Mouse (Mus musculus): ENCODE data around the gene Cnnm4. TPM values are rescaled to one million over a fixed set of nuclear protein-coding genes. Genes with fewer than 3 reads are reported as not detected.
A peak's percentile ranks its signal among the peaks of the same experiment; 100 is the strongest.

Gene Cnnm4
- polyA plus RNA-seq, 1 experiment, result 15.3 TPM

DNA sequence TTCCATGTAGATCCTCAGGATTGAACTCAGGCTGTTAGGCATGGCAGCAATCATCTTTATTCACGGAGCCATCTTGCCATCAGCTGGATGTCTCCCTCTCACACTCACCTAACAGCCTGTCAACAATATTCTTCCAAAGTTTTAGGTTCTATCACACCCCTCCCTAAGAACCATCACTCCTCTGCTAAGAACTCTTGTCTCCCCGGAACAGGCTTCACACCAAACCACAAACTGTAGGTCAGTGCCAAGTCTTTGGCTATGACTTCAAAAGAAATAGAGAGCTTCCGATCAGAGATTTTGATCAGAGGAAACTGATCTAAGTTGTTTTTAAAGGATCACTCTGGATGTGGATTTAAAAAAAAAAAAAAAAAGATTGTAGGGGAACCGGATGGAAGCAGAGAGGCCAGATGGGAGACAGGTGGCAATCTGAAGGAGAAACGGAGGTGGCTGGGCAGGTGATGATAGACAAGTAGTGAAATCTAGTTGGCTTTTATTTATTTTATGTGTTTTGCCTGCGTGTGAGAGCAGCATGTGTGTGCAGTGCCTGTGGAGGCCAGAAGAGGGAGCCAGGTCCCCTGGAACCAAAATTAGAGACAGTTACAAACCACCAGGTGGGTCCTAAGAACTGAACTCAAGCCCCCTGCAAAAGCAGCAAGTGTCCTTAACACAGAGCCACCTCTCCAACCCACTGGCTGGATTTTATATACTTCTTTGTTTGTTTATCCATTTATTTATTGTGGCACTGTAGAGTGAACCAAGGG is 17.2 kb upstream of the Cnnm4 start:
- H3K4me3 ChIP-seq (ENCODE audit: control insufficient read depth, insufficient read depth, low read length), result no peak overlapping the region
- no peak for TF ChIP-seq POLR2A (IDR thresholded peaks at IDR 0.05; ENCODE audit: control insufficient read depth, extremely low read depth, insufficient read depth, low read length, poor library complexity)
- no peak overlapping the region for H3K27ac ChIP-seq (ENCODE audit: control insufficient read depth, insufficient read depth, low read length)
- 90% methylated on average over 6 of the region's 6 CpGs for WGBS
- peaks cover 8% of the 10 kb centered on the region for H3K4me1 ChIP-seq (replicated peaks; ENCODE audit: control insufficient read depth, insufficient read depth, low read length)
- no peak for DNase-seq
- H3K27me3 ChIP-seq (ENCODE audit: control insufficient read depth, insufficient read depth, low read length), result no peaks in the 10 kb centered on the region
- no peaks in the 10 kb centered on the region for H3K36me3 ChIP-seq (ENCODE audit: control insufficient read depth, insufficient read depth, low read length)

DNA sequence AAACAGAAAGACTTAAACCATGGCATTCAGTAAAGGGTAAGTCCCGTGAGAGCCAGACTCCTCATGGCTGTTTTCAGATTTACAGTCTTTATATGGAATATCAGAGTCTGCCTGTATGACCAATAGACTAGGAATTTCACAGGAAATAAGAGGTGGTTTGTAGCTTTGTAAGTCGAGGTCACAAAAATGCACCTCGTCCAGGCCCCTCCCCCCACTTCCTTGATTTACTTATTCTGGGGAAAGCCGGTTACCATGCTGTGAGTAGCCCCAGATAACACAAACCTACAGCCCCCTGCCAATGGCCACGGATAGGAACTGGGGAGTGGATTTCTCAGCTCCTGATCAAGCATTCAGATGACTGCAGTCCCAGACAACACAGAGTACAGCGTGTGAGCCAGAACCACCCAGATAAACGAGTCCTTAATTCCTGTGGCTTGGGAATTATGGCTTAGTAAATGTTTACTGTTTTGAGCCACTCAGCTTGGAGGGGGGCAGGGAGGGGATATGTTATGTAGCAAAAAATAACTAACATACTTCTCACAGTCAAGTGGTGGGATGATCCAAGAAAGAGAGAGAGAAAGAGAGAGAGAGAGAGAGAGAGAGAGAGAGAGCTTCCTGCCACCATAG is 13.9 kb upstream of the Cnnm4 start:
- Histone ChIP-seq H3K4me1 (replicated peaks; ENCODE audit: control insufficient read depth, insufficient read depth, low read length) (peaks cover 18% of the 10 kb centered on the region), H3K4me3 (ENCODE audit: control insufficient read depth, insufficient read depth, low read length) (no peak overlapping the region), H3K36me3 (ENCODE audit: control insufficient read depth, insufficient read depth, low read length) (no peaks in the 10 kb centered on the region), H3K27me3 (ENCODE audit: control insufficient read depth, insufficient read depth, low read length) (no peaks in the 10 kb centered on the region), H3K27ac (ENCODE audit: control insufficient read depth, insufficient read depth, low read length) (no peak overlapping the region)
- DNase-seq, result no peak
- TF ChIP-seq POLR2A (IDR thresholded peaks at IDR 0.05; ENCODE audit: control insufficient read depth, extremely low read depth, insufficient read depth, low read length, poor library complexity) (no peak), CTCF (IDR thresholded peaks at IDR 0.05; ENCODE audit: borderline replicate concordance, control insufficient read depth, extremely low read depth, insufficient read depth, low read length, poor library complexity) (no peak)
- WGBS, result 57% methylated on average over 7 of the region's 7 CpGs

DNA sequence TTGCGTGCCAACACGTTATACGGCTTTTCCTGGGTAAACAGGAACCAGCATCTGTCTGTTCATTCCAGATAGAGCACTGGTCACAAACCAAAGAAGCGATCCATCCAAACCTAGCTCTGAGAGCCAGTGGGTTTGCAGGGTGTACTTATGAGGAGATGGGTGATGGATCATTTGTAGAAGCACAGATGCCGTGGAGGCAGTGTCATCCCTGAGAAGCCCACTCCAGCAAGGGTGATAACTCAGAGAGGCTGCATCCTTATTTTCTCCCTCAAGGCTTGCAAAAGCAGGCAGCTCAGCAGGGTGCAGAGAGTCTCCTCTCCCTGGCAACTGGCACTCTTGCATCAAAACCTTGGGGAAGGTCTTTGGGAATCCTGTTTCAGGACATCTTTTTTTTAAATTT is 13.3 kb upstream of the Cnnm4 start:
- Histone ChIP-seq H3K4me3 (ENCODE audit: control insufficient read depth, insufficient read depth, low read length) (no peak overlapping the region), H3K27ac (ENCODE audit: control insufficient read depth, insufficient read depth, low read length) (no peak overlapping the region), H3K36me3 (ENCODE audit: control insufficient read depth, insufficient read depth, low read length) (no peaks in the 10 kb centered on the region), H3K27me3 (ENCODE audit: control insufficient read depth, insufficient read depth, low read length) (no peaks in the 10 kb centered on the region), H3K4me1 (replicated peaks; ENCODE audit: control insufficient read depth, insufficient read depth, low read length) (peaks cover 19% of the 10 kb centered on the region)
- 92% methylated on average over 5 of the region's 5 CpGs for WGBS
- no peak for DNase-seq
- TF ChIP-seq POLR2A (IDR thresholded peaks at IDR 0.05; ENCODE audit: control insufficient read depth, extremely low read depth, insufficient read depth, low read length, poor library complexity), result no peak
- no peak for TF ChIP-seq CTCF (IDR thresholded peaks at IDR 0.05; ENCODE audit: borderline replicate concordance, control insufficient read depth, extremely low read depth, insufficient read depth, low read length, poor library complexity)

DNA sequence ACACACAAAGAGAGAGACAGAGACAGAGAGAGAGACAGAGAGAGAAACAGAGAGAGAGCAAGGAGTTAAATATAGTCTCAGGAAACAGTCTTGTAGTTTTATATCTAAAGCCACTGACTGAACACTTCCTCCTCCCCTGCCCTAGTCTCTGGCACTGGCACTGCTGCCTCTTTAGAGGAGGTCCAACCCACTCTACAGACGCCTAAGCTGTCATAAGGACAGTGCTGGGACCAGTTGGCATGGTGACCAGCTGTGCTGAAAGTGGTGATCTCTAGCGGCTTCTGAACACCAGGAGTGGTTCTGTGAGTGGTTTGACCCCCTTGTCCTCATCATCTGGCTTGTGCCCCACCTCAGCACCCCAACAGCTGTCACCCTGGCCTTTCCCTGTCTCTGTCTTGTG is 9.6 kb upstream of the Cnnm4 start:
- peak overlapping the region; percentile 72 for H3K27ac ChIP-seq (ENCODE audit: control insufficient read depth, insufficient read depth, low read length)
- peak overlapping the region; percentile 50 for H3K4me3 ChIP-seq (ENCODE audit: control insufficient read depth, insufficient read depth, low read length)
- H3K36me3 ChIP-seq (ENCODE audit: control insufficient read depth, insufficient read depth, low read length), result no peaks in the 10 kb centered on the region
- H3K27me3 ChIP-seq (ENCODE audit: control insufficient read depth, insufficient read depth, low read length), result no peaks in the 10 kb centered on the region
- peaks cover 18% of the 10 kb centered on the region for H3K4me1 ChIP-seq (replicated peaks; ENCODE audit: control insufficient read depth, insufficient read depth, low read length)
- 3% methylated on average over 2 of the region's 2 CpGs for WGBS
- peak; percentile 42 for DNase-seq
- no peak for TF ChIP-seq CTCF (IDR thresholded peaks at IDR 0.05; ENCODE audit: borderline replicate concordance, control insufficient read depth, extremely low read depth, insufficient read depth, low read length, poor library complexity)
- TF ChIP-seq POLR2A (IDR thresholded peaks at IDR 0.05; ENCODE audit: control insufficient read depth, extremely low read depth, insufficient read depth, low read length, poor library complexity), result no peak

DNA sequence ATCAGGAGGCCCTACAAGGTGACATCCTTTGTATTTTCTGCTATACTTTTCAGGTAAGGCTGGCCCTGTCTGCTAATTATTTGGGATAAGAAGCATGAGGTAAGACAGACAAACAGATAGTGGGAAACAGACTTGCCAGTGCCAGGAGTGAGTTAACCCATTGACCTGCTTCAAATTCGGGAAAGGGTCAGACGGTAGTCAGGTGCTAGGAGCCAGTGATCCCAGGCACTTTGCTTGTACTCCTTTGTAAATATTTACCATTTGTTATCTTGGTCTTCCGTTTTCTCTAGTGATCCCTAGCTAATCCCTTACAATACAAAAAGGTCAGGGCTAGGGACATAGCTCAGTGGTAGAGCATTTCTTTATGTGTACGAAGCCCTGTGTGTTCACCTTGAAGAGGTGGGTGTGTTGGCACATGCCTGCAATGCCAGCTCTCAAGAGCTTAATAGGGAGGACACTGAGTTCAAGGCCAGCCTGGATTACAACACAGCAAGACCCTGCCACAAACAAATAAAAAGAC is 5.7 kb upstream of the Cnnm4 start:
- H3K4me3 ChIP-seq (ENCODE audit: control insufficient read depth, insufficient read depth, low read length), result no peak overlapping the region
- no peaks in the 10 kb centered on the region for H3K36me3 ChIP-seq (ENCODE audit: control insufficient read depth, insufficient read depth, low read length)
- no peak for TF ChIP-seq POLR2A (IDR thresholded peaks at IDR 0.05; ENCODE audit: control insufficient read depth, extremely low read depth, insufficient read depth, low read length, poor library complexity)
- no peak for TF ChIP-seq CTCF (IDR thresholded peaks at IDR 0.05; ENCODE audit: borderline replicate concordance, control insufficient read depth, extremely low read depth, insufficient read depth, low read length, poor library complexity)
- H3K27me3 ChIP-seq (ENCODE audit: control insufficient read depth, insufficient read depth, low read length), result no peaks in the 10 kb centered on the region
- peaks cover 20% of the 10 kb centered on the region for H3K4me1 ChIP-seq (replicated peaks; ENCODE audit: control insufficient read depth, insufficient read depth, low read length)
- WGBS, result 95% methylated on average over 4 of the region's 4 CpGs
- no peak for DNase-seq
- no peak overlapping the region for H3K27ac ChIP-seq (ENCODE audit: control insufficient read depth, insufficient read depth, low read length)

DNA sequence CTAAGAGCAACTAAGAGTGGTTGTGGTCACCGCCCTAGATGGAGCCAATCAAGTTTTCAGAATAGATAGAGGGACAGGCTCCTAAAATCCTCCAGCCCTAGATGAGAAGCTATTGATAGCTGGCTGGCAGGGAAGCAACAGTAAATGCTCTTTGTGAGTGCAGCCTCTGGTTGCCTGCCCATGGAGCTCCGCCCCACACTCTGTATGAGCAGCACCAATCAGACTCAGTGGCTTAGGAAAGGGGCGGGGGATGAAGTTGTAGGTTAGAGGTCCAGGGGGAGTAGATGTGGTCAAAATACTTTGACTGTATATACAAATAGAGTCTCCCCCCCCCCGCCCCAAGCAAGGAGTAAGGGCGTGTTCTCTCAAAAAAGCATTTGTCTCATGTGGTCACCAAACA is 4.0 kb upstream of the Cnnm4 start:
- Histone ChIP-seq H3K4me3 (ENCODE audit: control insufficient read depth, insufficient read depth, low read length) (no peak overlapping the region), H3K36me3 (ENCODE audit: control insufficient read depth, insufficient read depth, low read length) (no peaks in the 10 kb centered on the region), H3K4me1 (replicated peaks; ENCODE audit: control insufficient read depth, insufficient read depth, low read length) (peaks cover 18% of the 10 kb centered on the region), H3K27me3 (ENCODE audit: control insufficient read depth, insufficient read depth, low read length) (no peaks in the 10 kb centered on the region), H3K27ac (ENCODE audit: control insufficient read depth, insufficient read depth, low read length) (no peak overlapping the region)
- 90% methylated on average over 5 of the region's 5 CpGs for WGBS
- no peak for DNase-seq
- TF ChIP-seq CTCF (IDR thresholded peaks at IDR 0.05; ENCODE audit: borderline replicate concordance, control insufficient read depth, extremely low read depth, insufficient read depth, low read length, poor library complexity) (no peak), POLR2A (IDR thresholded peaks at IDR 0.05; ENCODE audit: control insufficient read depth, extremely low read depth, insufficient read depth, low read length, poor library complexity) (no peak)
